Mouse (Mus musculus) limb, embryonic 11.5 days (tissue): ENCODE results near the gene Slc9a2. TPM values are rescaled to one million over a fixed set of nuclear protein-coding genes. Genes with fewer than 3 reads are reported as not detected.

ENCODE experiments used
- ATAC-seq: fragments of 200-750 bp; cut with Nextera tagmentation; 2 replicates; pipeline ENCODE4 v1.8.0; 2017; ENCODE audit warnings: low read depth; ENCODE audit not compliant: insufficient number of reproducible peaks, low FRiP score, low TSS enrichment
- DNase-seq: peaks from one replicate; pipeline ENCODE4 v3.0.0-alpha.2; 2015; ENCODE audit warnings: low spot score
- H3K27ac ChIP-seq: fragments of 300-500 bp; sonication (generic); replicated peaks from 2 replicates; pipeline ENCODE4 v1.5.1; 2014; ENCODE audit warnings: low read depth, mild to moderate bottlenecking, low read length
- H3K27me3 ChIP-seq: fragments of 300-500 bp; sonication (generic); 2 replicates; pipeline ENCODE4 v1.6.1; 2014; ENCODE audit warnings: mild to moderate bottlenecking, low read length, mixed read lengths; ENCODE audit not compliant: control insufficient read depth, insufficient read depth
- H3K36me3 ChIP-seq: fragments of 300-500 bp; sonication (generic); 2 replicates; pipeline ENCODE4 v1.6.1; 2014; ENCODE audit warnings: mild to moderate bottlenecking, low read length, moderate library complexity, mixed read lengths; ENCODE audit not compliant: control insufficient read depth, insufficient read depth
- H3K4me1 ChIP-seq: fragments of 300-500 bp; sonication (generic); 2 replicates; pipeline ENCODE4 v1.6.1; 2014; ENCODE audit warnings: low read length, mixed read lengths; ENCODE audit not compliant: control insufficient read depth, insufficient read depth
- H3K4me2 ChIP-seq: fragments of 300-500 bp; sonication (generic); 2 replicates; pipeline ENCODE4 v1.6.1; 2014; ENCODE audit warnings: low read depth, mild to moderate bottlenecking, moderate library complexity; ENCODE audit not compliant: severe bottlenecking
- H3K4me3 ChIP-seq: fragments of 300-500 bp; sonication (generic); 2 replicates; pipeline ENCODE4 v1.5.1; 2014; ENCODE audit warnings: low read depth, low read length
- H3K9ac ChIP-seq: fragments of 300-500 bp; sonication (generic); 2 replicates; pipeline ENCODE4 v1.6.1; 2014; ENCODE audit warnings: mild to moderate bottlenecking, low read length
- H3K9me3 ChIP-seq: fragments of 300-500 bp; sonication (generic); 2 replicates; pipeline ENCODE4 v1.6.1; 2016; ENCODE audit warnings: low read length; ENCODE audit not compliant: control insufficient read depth
- WGBS: fragments of 180-500 bp; shearing (Covaris S2); extraction: QIAGEN DNeasy Blood & Tissue Kit; methylation state at CpG from one replicate; pipeline ENCODE4 v1.1.7; 2014; 5-methylcytosine and 5-hydroxymethylcytosine counted together
- polyA plus RNA-seq: library from polyadenylated mRNA; unstranded; fragments of >200 nt; fragmentation: Nextera tagmentation; extraction: Ambion mirVana; gene quantifications from 2 replicates; pipeline ENCODE4 v1.2.1, GENCODE M21; 2014

Gene Slc9a2
- polyA plus RNA-seq, 1 experiment from 2014 or later = 0.07 TPM

DNA sequence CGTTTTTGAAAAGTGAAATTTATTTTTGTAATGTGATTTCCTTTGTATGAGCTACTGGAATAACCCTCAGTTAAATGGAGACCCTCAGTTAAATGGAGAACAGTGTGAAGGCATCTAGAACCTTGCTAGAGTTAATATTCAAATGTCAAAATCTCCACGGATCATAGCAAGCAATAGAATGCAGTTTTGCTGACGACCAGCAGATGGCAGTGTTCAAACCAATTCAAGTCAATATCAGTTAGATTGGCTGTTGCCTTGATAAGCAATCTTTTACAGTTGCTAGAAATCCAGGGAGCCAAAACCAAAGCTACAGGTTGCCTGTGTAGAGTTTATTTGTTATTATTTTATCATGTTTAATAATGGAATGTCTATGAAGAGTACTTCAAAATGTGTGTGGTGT is 122.4 kb downstream of the Slc9a2 start:
- Histone ChIP-seq H3K27ac (no peak overlapping the region), H3K4me3 (no peak overlapping the region), H3K9me3 (no peaks in the 10 kb centered on the region), H3K27me3 (no peaks in the 10 kb centered on the region), H3K9ac (no peak overlapping the region), H3K36me3 (no peaks in the 10 kb centered on the region), H3K4me1 (no peaks in the 10 kb centered on the region), H3K4me2 (no peak overlapping the region)
- DNase-seq (peak; percentile 54), ATAC-seq (no peak)
- WGBS = 24% methylated on average over 3 of the region's 3 CpGs

DNA sequence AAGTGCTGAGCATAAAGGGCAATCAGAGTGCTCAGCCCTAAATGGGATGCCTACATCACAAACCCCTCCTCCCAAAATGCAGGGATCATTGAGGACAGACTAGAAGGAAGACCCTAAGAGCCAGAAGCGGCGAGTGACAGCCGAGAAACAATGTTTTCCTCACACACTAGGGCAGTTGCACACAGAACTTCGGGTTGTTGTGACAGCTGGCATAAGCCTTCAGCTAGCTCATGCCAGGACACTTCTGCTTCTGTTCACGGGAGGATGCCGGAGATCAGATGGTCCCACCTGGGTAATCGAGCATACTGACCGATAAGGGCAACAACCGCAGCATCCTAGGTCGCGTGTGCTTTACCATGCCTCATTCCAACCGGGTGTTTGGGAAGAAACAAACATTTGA is 123.7 kb downstream of the Slc9a2 start:
- WGBS = 90% methylated on average over 12 of the region's 12 CpGs
- H3K4me1 ChIP-seq = no peaks in the 10 kb centered on the region
- DNase-seq (no peak), ATAC-seq (no peak)
- H3K36me3 ChIP-seq = no peaks in the 10 kb centered on the region
- no peak overlapping the region for H3K4me2 ChIP-seq
- no peaks in the 10 kb centered on the region for H3K27me3 ChIP-seq
- H3K4me3 ChIP-seq = no peak overlapping the region
- H3K27ac ChIP-seq = no peak overlapping the region
- H3K9me3 ChIP-seq = no peaks in the 10 kb centered on the region
- no peak overlapping the region for H3K9ac ChIP-seq

DNA sequence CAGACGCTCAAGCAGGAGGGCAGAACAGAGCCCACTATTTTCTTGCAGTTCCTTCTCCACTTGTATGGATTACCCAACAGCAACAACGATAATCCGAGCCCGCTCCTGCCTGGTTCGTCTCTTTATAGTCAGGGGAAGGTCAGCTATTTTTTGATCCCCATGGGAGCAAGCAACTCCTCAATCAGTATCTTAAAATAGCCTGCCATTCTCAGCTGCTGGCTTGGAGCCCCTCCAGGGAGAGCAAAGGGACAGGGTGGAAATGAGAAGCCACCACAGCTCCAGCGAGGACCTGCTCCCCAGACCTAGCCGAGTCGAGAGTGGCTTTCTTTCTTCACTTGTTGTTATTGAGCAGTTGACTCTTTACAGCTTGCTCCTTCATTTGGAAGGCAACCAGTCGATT is 125.0 kb downstream of the Slc9a2 start, which contains the start of gene Tmem182:
Gene Tmem182 (plus strand): TSS at position 251 of the 400 bp plus-strand sequence.
- no peaks in the 10 kb centered on the region for H3K27me3 ChIP-seq
- ATAC-seq (no peak), DNase-seq (no peak)
- 80% methylated on average over 9 of the region's 9 CpGs for WGBS
- no peak within 1 kb of the TSS for H3K4me2 ChIP-seq
- H3K4me1 ChIP-seq = no peaks in the 10 kb centered on the region
- H3K27ac ChIP-seq = no peak within 1 kb of the TSS
- no peaks in the 10 kb centered on the region for H3K36me3 ChIP-seq
- H3K4me3 ChIP-seq = no peak within 1 kb of the TSS
- no peak within 1 kb of the TSS for H3K9ac ChIP-seq
- no peaks in the 10 kb centered on the region for H3K9me3 ChIP-seq

DNA sequence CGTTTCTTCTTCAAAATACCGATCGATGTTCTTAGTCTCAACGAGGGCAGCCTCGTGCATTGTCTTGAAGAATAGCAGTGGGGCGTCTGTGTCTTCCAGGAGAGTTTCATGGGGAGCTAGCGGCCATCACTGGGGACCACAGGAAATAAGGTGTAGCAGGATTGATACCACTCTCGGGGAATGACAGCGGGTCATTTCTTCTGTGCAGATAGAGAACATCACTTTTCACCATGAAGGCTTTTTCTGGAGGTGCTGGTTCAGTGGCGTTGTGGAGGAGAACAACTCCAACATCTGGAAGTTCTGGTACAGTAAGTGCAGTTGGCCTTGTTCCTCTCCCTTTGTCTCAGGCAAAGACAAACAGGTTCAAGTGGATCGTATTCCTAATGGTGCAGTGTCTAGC is 125.5 kb downstream of the Slc9a2 start:
- no peak overlapping the region for H3K4me2 ChIP-seq

DNA sequence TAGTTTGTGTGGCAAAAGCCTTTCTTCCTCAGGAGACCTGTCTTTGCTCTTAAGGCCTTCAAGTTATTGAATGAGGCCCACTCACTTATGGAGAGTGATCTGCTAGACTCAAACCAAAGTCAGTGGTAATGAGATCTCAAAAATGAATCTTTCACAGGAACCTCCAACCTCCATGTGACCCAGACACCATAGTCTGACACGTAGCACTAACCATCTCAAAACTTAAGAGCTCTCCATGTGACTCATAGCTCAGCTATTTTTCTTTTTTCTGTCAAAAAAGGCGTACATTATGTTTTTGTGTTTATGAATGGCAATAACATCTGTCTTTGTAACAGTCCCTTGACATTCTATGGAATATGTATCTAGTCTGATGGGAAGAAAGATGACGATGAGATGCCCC is 128.3 kb downstream of the Slc9a2 start:
- H3K4me3 ChIP-seq = no peak overlapping the region
- H3K27ac ChIP-seq = no peak overlapping the region
- no peak for ATAC-seq
- H3K36me3 ChIP-seq = no peaks in the 10 kb centered on the region
- no peak for DNase-seq
- H3K9me3 ChIP-seq = no peaks in the 10 kb centered on the region
- no peak overlapping the region for H3K9ac ChIP-seq
- no peaks in the 10 kb centered on the region for H3K27me3 ChIP-seq
- no peak overlapping the region for H3K4me2 ChIP-seq
- 91% methylated on average over 3 of the region's 3 CpGs for WGBS
- no peaks in the 10 kb centered on the region for H3K4me1 ChIP-seq

More for the DNA sequence above, 125.5 kb downstream of the Slc9a2 start:
- WGBS = 90% methylated on average over 11 of the region's 11 CpGs
- Histone ChIP-seq H3K27me3 (no peaks in the 10 kb centered on the region), H3K9ac (no peak overlapping the region), H3K9me3 (no peaks in the 10 kb centered on the region), H3K4me3 (no peak overlapping the region), H3K27ac (no peak overlapping the region), H3K36me3 (no peaks in the 10 kb centered on the region), H3K4me1 (no peaks in the 10 kb centered on the region)
- DNase-seq (no peak), ATAC-seq (no peak)

DNA sequence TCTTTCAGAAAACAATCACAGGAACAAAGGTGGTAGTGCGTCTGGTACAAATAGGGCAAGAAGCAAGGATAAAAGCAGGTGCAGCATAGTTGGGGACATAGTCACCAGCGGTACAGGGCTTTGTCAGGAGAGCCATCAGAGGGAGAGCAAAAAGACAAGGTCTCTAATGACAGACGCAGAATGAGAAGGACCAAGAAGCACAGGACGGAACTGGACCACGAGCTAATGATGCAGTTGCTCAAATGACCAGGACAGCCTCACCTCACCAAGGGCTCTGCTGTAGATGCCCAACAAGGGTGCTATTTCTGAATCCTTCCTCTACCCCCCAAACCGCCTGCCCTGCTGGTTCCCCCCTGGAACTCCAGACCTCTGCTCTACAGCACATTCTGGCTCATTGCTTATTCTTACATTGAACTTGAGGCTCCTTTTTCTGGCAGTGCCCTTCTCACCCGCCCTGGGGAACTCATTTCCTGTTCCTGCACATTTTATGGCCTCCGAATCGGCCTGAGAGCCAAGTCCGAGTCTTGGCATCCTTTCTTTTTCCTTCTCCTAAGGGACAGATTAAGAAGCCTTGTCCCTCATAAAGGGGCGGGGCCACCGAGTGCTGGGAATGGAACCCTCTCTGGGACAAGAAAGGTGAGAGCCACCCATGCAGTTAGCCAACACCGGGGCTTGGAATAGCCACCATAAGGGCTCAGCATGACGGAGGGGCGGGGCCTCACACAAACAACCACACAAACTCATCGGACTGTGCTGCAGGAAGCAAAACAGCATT is 134.9 kb downstream of the Slc9a2 start:
- ATAC-seq (peak; percentile 35; the same call in 1 of the 2 replicates), DNase-seq (peak; percentile 50)
- Histone ChIP-seq H3K4me1 (0 out of 2 replicates have a peak, but pooled peaks cover 4% of the 10 kb centered on the region), H3K27me3 (no peaks in the 10 kb centered on the region), H3K9me3 (no peaks in the 10 kb centered on the region), H3K9ac (no peak overlapping the region), H3K4me3 (no peak overlapping the region), H3K27ac (no peak overlapping the region), H3K4me2 (peak overlapping the region; percentile 18), H3K36me3 (no peaks in the 10 kb centered on the region)
- WGBS = 47% methylated on average over 16 of the region's 16 CpGs

Other genes starting within 250 kb of the Slc9a2 start
- not detected in 2 replicates for gene Il18r1, start 215.0 kb upstream of the Slc9a2 start, polyA plus RNA-seq
- 0.12 and 0.28 TPM in 2 replicates for gene Il18rap, start 165.2 kb upstream of the Slc9a2 start, polyA plus RNA-seq
- not detected in 2 replicates for gene Slc9a4, start 100.5 kb upstream of the Slc9a2 start, polyA plus RNA-seq
- 2.9 and 4.0 TPM in 2 replicates for gene Mfsd9, start 110.1 kb downstream of the Slc9a2 start, polyA plus RNA-seq
- 0.11 and 0.20 TPM in 2 replicates for gene Tmem182, start 125.0 kb downstream of the Slc9a2 start, polyA plus RNA-seq